Mouse (Mus musculus) colon, adult 2 months (tissue): Measurements from ENCODE around the gene Ugt1a1. TPM values are rescaled to one million over a fixed set of nuclear protein-coding genes. Genes with fewer than 3 reads are reported as not detected.

Experiments
- polyA plus RNA-seq: library from polyadenylated mRNA; depleted of rRNA; stranded (reverse); fragments of >200 nt; gene quantifications from 2 replicates; pipeline ENCODE4 v1.2.3, GENCODE M21; 2012; rRNA removed

Gene Ugt1a1
- polyA plus RNA-seq, result 12.7 and 44.6 TPM in 2 replicates

DNA sequence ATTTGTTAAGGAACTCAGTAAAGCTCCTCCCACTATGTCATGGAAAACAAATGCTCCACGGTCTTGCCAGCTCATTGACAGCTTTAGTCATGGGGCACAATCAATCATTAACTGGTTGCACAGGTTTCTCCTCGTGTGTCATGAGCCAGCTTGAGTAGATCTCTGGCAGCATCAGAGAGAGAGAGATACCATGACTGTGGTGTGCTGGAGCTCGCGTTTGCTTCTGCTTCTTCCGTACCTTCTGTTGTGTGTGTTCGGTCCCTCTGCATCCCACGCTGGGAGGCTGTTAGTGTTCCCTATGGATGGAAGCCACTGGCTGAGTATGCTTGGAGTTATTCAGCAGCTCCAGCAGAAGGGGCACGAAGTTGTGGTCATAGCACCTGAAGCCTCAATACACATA is at the start of gene Ugt1a1:
TSS of gene Ugt1a1 (plus strand) at position 148 of the 400 bp plus-strand sequence.

DNA sequence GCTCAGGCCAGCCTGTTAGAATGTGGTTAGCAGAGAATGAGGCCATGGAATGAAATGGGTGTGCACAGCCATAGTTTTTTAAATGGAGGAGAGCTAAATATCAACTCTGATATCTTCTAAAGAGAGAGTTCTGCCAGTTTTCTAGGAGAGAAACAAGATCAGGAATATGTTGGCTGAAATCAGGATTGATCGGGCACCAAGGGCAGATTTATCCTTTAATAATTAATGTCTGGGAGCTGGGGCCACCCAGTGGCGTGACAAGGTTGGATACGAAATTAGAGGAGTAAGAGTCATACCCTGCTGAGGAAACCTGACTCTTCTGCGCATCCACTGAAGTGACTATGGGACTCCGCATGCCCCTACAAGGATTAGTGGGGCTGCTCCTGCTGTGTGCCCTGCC is 46.0 kb upstream of the Ugt1a1 start, which contains the start of gene Ugt1a5:
TSS of gene Ugt1a5 (plus strand) at position 302 of the 400 bp plus-strand sequence.

DNA sequence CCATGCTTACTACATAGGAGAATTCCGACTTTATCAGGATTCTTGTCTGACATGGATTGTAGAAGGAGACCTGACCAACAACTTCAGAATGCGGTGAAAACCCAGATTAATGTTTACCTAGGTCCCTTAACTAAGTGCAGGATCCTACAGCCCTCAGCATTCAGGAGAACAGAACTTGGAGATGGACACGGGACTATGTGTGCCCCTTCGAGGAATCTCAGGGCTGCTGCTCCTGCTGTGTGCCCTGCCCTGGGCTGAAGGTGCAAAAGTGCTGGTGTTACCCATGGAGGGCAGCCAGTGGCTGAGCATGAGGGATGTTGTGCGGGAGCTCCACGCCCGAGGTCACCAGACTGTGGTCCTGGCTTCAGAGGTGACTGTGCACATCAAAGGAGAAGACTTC is 11.3 kb upstream of the Ugt1a1 start, which contains the start of gene Ugt1a2:
TSS of gene Ugt1a2 (plus strand) at position 146 of the 400 bp plus-strand sequence.

DNA sequence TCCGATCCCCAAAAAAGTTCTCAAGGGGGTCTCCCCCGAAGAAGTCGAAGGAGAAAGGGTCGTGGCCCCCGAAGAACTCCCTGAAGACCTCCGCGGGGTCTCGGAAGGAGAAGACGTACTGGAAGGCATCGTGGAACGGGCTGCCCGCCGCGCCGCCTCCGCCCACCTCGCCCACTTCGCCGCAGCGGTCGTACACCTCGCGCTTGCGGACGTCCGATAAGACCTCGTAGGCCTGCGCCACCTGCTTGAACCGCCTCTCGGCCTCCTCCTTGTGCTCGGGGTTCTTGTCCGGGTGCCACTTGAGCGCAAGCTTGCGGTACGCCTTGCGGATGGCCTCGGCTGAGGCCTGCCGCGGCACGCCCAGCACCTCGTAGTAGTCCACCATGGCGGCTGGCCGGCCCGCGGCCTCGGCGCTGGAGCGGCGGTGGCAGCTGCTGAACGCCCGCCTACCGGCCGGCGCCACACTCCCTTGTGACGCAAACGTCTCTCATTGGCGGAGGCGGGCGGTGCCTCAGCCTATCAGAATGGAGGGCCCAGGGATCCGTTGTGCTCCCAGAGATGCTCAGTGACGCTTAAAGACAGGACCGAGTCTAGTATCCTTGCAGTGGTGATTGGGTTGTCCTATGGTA is 6.4 kb upstream of the Ugt1a1 start, which contains the start of gene Dnajb3:
TSS of gene Dnajb3 (minus strand) at position 489 of the 629 bp plus-strand sequence.

DNA sequence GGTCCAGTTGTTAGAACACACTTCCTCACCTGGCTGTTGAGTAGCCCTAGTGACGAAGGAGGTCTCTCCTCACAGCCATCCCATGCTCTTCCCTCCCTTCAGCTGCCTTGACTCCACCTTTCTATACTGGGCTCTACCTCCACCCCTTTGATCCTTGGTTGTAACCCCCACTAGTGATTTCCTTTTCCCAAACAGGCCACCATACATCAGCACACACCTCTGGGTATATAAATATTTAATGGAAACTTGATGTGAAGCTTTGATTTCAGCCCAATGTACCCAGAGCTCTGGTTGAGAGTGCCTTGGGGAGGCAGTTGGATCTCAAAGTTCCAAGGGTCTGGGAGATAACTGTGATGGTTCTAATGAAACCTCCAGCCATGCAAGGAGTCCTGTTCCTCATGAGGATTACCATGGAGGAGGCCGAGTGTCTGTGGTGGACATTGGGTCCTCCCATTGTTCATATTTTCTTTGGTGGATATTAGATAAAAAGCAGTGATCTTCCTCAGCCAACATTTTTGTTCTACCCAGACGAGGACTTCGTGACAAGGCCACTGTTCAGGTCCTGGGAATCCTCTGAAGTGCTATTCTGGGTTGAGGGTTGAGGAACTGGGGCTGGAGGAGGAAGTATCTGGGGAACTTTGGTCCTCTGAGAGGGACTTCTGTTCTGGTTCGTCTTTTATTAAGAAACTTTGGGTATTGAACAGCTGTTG is 15.1 kb downstream of the Ugt1a1 start, which contains the start of gene Mroh2a:
TSS of gene Mroh2a (plus strand) at position 317 of the 710 bp plus-strand sequence.

Other genes with a start within 250 kb of the Ugt1a1 start
- 3.5 and 4.8 TPM in 2 replicates for gene Usp40, start 203.4 kb upstream of the Ugt1a1 start, polyA plus RNA-seq
- gene Ugt1a10, start 156.6 kb upstream of the Ugt1a1 start, polyA plus RNA-seq, result 0.47 TPM in 1 of 2 replicates, not detected in the other
- gene Ugt1a9, start 141.2 kb upstream of the Ugt1a1 start, polyA plus RNA-seq, result not detected in 2 replicates
- gene Ugt1a8, start 124.1 kb upstream of the Ugt1a1 start, polyA plus RNA-seq, result not detected in 2 replicates
- gene Ugt1a7c, start 116.9 kb upstream of the Ugt1a1 start, polyA plus RNA-seq, result 100.0 and 115 TPM in 2 replicates
- gene Ugt1a6b, start 108.7 kb upstream of the Ugt1a1 start, polyA plus RNA-seq, result 1.1 and 30.2 TPM in 2 replicates
- gene Ugt1a6a, start 77.2 kb upstream of the Ugt1a1 start, polyA plus RNA-seq, result 28.4 and 34.7 TPM in 2 replicates
- 0.19 and 0.22 TPM in 2 replicates for gene Ugt1a5, start 45.9 kb upstream of the Ugt1a1 start, polyA plus RNA-seq
- 0.14 and 0.66 TPM in 2 replicates for gene Ugt1a2, start 11.4 kb upstream of the Ugt1a1 start, polyA plus RNA-seq
- gene Dnajb3, start 6.2 kb upstream of the Ugt1a1 start, polyA plus RNA-seq, result 0.61 and 1.2 TPM in 2 replicates
- gene Mroh2a, start 15.0 kb downstream of the Ugt1a1 start, polyA plus RNA-seq, result 0.26 and 0.35 TPM in 2 replicates
- gene Hjurp, start 65.7 kb downstream of the Ugt1a1 start, polyA plus RNA-seq, result 34.2 and 59.4 TPM in 2 replicates
- gene Trpm8, start 65.7 kb downstream of the Ugt1a1 start, polyA plus RNA-seq, result not detected in 2 replicates
- gene Spp2, start 195.0 kb downstream of the Ugt1a1 start, polyA plus RNA-seq, result not detected in 2 replicates